Mouse (Mus musculus): ENCODE measurements around the gene Slc26a9. TPM values are rescaled to one million over a fixed set of nuclear protein-coding genes. Genes with fewer than 3 reads are reported as not detected.

Slc26a9 gene
- polyA plus RNA-seq, 1 experiment from 2014 or later, result not detected

DNA sequence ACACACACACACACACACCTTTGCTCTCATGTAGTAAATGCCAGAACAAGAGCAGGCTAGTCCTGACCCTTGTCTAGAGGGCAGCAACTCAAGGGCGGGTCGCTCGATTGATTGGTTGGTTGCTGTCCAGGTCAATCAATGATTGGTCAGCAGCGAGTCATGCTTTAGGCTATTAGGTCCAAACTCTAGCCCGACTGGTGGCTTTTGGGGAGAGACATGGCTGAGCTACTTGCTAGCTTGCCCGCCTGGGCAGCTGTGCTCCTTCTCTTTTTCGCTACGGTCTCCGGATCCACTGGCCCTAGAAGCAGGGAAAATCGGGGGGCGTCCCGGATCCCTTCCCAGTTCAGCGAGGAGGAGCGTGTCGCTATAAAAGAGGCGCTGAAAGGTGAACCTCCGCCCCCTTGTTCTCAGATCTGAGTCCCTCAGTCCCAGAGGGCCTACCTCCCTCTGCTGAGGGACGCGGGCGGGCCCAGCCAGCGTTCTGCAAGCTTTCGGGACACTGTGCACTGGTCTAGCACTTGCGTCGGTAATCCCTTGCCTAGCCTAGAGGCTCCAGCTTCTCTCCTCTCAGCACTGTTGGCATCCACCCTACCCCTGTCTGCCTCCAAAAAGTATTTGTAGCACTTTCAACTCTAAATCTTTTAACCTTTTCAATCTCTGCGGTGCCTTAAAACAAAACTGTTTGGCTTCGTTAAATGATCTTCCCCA is 53.5 kb downstream of the Slc26a9 start, which contains the start of gene Pm20d1:
Pm20d1 (plus strand) TSS at position 180 of the 708 bp plus-strand sequence.
- Histone ChIP-seq H3K36me3 (no peaks in the 10 kb centered on the region), H3K27ac (replicated peaks) (no peak within 1 kb of the TSS), H3K9ac (no peak within 1 kb of the TSS), H3K9me3 (no peaks in the 10 kb centered on the region), H3K4me3 (peak within 1 kb of the TSS; percentile 22), H3K4me2 (peak within 1 kb of the TSS; percentile 53), H3K27me3 (peaks cover 10% of the 10 kb centered on the region), H3K4me1 (replicated peaks) (peaks cover 9% of the 10 kb centered on the region)
- 8% methylated on average over 26 of the region's 26 CpGs for WGBS
- no peak for ATAC-seq (ENCODE audit: low read depth)

DNA sequence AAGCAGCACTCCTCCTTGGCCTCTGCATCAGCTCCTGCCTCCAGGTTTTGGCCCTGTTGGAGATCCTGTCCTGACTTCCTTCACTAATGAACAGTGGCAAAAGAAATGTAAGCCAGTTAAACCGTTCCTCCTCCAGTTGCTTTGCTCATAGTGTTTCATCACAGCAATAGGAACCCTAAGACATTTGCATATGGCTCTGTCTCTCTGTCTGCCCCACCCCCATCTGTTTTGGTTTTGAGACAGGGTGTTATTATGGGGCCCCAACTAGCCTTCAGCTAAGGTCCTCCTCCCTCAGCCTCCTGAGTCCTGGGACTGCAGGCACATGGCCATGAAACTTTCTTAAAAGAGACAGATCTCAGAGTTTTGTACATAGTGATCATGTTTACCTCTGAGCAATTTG is 56.2 kb downstream of the Slc26a9 start:
- H3K4me3 ChIP-seq, result no peak overlapping the region
- H3K27me3 ChIP-seq, result peaks cover 10% of the 10 kb centered on the region
- no peak overlapping the region for H3K4me2 ChIP-seq
- no peak for ATAC-seq (ENCODE audit: low read depth)
- no peaks in the 10 kb centered on the region for H3K9me3 ChIP-seq
- 39% methylated on average over 1 of the region's 1 CpGs for WGBS
- no peak overlapping the region for H3K9ac ChIP-seq
- no peaks in the 10 kb centered on the region for H3K36me3 ChIP-seq
- peaks cover 9% of the 10 kb centered on the region for H3K4me1 ChIP-seq (replicated peaks)
- H3K27ac ChIP-seq (replicated peaks), result no peak overlapping the region

DNA sequence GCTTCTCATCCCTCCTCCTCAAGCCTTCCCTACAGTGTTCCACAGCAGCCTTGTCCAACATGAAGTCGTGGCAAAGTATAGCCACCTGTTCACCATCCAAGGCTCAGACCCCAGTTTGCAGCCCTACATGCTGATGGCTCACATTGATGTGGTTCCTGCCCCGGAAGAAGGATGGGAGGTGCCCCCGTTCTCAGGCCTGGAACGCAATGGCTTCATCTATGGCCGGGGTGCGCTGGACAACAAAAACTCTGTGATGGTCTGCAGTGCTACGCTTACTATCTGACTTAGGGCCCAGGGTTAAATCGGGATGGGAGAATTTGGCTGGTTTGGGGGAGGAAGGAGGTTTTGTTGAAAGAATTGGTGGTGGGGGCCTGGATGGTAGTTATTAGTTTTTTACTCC is 57.2 kb downstream of the Slc26a9 start:
- 91% methylated on average over 8 of the region's 8 CpGs for WGBS
- no peak for ATAC-seq (ENCODE audit: low read depth)
- H3K27ac ChIP-seq (replicated peaks), result no peak overlapping the region

DNA sequence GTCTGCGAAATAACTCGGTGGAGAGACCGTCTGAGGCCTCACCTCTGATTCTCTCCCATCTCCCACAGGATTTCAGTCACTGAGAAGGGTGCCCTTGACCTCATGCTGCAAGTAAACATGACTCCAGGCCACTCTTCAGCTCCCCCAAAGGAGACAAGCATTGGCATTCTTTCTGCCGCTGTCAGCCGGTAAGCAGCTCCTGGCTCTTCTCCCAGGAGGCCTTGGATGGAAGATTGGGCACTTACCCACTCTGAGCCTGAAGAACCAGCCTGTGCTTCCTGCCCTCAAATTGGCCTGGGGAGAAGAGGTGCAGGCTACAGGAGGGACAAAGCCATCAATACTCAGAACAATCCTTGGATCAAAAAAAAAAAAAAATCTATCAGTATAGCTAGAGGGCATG is 58.8 kb downstream of the Slc26a9 start:
- no peaks in the 10 kb centered on the region for H3K9me3 ChIP-seq
- ATAC-seq (ENCODE audit: low read depth), result no peak
- WGBS, result 91% methylated on average over 5 of the region's 5 CpGs

More for the DNA sequence above, 57.2 kb downstream of the Slc26a9 start:
- H3K27me3 ChIP-seq, result peaks cover 10% of the 10 kb centered on the region
- peaks cover 9% of the 10 kb centered on the region for H3K4me1 ChIP-seq (replicated peaks)
- no peaks in the 10 kb centered on the region for H3K9me3 ChIP-seq
- no peaks in the 10 kb centered on the region for H3K36me3 ChIP-seq
- H3K9ac ChIP-seq, result no peak overlapping the region
- H3K4me3 ChIP-seq, result no peak overlapping the region
- no peak overlapping the region for H3K4me2 ChIP-seq

DNA sequence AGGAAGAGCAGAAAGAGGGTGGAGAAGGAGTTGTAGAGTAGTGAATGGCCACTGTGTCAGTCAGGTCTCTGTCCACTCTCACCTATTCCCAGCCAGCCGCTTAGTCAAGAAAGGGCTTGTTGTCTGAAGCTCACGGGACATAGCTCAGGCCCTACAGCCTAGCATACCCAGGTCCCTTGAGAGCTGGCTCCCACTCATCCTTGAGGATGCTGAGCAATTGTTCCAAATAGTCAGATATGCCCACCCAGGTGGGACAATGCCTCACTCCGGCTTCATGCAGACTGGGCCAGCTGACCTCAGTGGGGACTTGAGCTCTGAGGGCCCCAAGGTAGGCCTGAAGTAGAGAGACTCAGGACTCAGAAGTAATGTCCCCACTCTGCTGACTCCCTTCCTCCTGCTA is 60.3 kb downstream of the Slc26a9 start:
- Histone ChIP-seq H3K27me3 (no peaks in the 10 kb centered on the region), H3K9ac (no peak overlapping the region), H3K36me3 (no peaks in the 10 kb centered on the region), H3K27ac (replicated peaks) (no peak overlapping the region), H3K4me2 (no peak overlapping the region), H3K4me1 (replicated peaks) (no peaks in the 10 kb centered on the region), H3K9me3 (no peaks in the 10 kb centered on the region), H3K4me3 (no peak overlapping the region)
- WGBS, result 91% methylated on average over 3 of the region's 3 CpGs
- no peak for ATAC-seq (ENCODE audit: low read depth)

More for the DNA sequence above, 58.8 kb downstream of the Slc26a9 start:
- no peaks in the 10 kb centered on the region for H3K36me3 ChIP-seq
- H3K4me3 ChIP-seq, result no peak overlapping the region
- peaks cover 7% of the 10 kb centered on the region; the same call in 1 of the 2 replicates for H3K27me3 ChIP-seq
- H3K4me2 ChIP-seq, result no peak overlapping the region
- H3K4me1 ChIP-seq (replicated peaks), result peaks cover 2% of the 10 kb centered on the region; the same call in 1 of the 2 replicates
- no peak overlapping the region for H3K27ac ChIP-seq (replicated peaks)
- no peak overlapping the region for H3K9ac ChIP-seq

DNA sequence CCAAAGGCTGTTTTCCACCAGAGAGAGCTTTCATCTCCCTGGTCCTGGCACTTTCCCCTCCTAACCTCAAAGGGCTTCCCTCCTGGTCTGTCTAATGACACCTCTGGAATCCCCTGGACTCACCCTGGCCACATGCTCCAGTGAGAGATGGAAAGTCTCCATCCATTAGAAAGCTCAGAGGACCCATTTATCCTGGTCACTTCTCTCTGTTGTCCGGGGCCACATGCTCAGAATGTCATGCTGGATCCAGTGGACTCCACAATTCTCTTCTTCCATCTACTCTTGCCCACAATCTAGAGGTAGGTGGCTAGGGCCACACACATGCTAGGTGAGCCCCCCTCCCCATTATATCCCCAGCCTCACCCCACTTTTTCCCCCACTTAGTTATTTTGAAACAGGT is 65.2 kb downstream of the Slc26a9 start:
- no peak for ATAC-seq (ENCODE audit: low read depth)
- no peak overlapping the region for H3K4me2 ChIP-seq
- no peak overlapping the region for H3K4me3 ChIP-seq
- WGBS, result 74% methylated on average over 1 of the region's 1 CpGs
- no peaks in the 10 kb centered on the region for H3K4me1 ChIP-seq (replicated peaks)
- H3K9ac ChIP-seq, result no peak overlapping the region
- H3K9me3 ChIP-seq, result no peaks in the 10 kb centered on the region
- no peaks in the 10 kb centered on the region for H3K36me3 ChIP-seq
- H3K27me3 ChIP-seq, result no peaks in the 10 kb centered on the region
- no peak overlapping the region for H3K27ac ChIP-seq (replicated peaks)

DNA sequence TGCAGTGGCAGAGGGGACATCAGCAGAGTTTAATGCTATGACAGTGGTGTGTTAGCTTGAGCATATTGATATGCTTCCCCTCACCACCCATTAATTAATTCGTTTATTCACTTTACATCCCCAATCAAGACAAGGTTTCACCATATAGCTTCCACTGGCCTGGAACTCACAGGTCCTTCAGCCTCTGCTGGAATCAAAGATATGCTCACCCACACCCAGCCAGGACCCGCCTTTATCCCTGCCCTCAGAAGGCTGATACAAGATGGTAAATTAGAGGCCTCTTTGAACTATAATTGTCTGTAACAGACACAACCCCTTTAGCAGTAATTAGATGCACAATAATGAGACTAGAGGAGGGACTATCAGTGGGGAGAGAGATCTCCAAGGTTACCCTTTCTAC is 65.8 kb downstream of the Slc26a9 start:
- Histone ChIP-seq H3K27ac (replicated peaks) (no peak overlapping the region), H3K4me1 (replicated peaks) (no peaks in the 10 kb centered on the region), H3K9me3 (no peaks in the 10 kb centered on the region), H3K27me3 (no peaks in the 10 kb centered on the region), H3K36me3 (no peaks in the 10 kb centered on the region), H3K4me3 (no peak overlapping the region), H3K9ac (no peak overlapping the region), H3K4me2 (no peak overlapping the region)
- WGBS, result 61% methylated on average over 2 of the region's 2 CpGs
- no peak for ATAC-seq (ENCODE audit: low read depth)

DNA sequence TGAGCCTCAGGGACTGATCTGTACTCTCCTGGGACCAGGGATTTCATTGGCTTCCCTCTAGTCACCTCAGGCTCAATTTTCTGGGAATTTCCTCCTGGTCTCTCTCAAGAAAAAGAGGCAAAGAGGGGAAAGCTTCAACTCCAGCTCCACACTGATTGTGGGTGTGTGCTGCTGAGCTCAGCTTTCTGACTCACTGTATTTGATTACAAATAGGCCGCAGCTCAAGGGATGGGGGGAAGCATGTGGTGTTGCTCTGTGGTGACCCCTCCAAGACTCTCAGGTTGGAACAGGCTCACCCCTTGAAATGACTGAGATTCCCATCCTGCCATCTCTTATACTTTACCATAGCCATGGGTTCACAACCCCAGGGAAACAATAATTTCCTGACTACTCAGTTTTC is 67.6 kb downstream of the Slc26a9 start:
- no peaks in the 10 kb centered on the region for H3K36me3 ChIP-seq
- no peaks in the 10 kb centered on the region for H3K4me1 ChIP-seq (replicated peaks)
- no peaks in the 10 kb centered on the region for H3K9me3 ChIP-seq
- H3K4me2 ChIP-seq, result no peak overlapping the region
- no peak overlapping the region for H3K9ac ChIP-seq
- no peak overlapping the region for H3K4me3 ChIP-seq
- no peak for ATAC-seq (ENCODE audit: low read depth)
- no peak overlapping the region for H3K27ac ChIP-seq (replicated peaks)
- 91% methylated on average over 1 of the region's 1 CpGs for WGBS
- H3K27me3 ChIP-seq, result no peaks in the 10 kb centered on the region

DNA sequence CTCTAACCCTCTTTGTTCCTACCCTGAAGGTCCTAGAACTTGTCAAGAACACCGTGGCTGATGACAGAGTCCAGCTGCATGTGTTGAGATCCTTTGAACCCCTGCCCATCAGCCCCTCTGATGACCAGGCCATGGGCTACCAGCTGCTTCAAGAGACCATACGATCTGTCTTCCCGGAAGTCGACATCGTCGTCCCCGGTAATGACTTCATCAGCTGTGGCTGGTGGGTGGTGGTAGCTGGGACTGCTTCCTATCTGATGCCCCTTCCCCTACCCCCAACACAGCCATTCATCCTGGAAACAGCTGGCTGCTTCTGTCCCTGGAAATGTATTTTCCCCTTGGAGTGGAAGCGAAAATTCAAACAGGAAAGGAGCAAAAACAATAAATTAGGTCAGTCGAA is 68.2 kb downstream of the Slc26a9 start:
- Histone ChIP-seq H3K4me3 (no peak overlapping the region), H3K4me2 (no peak overlapping the region), H3K27ac (replicated peaks) (no peak overlapping the region), H3K36me3 (no peaks in the 10 kb centered on the region), H3K4me1 (replicated peaks) (no peaks in the 10 kb centered on the region), H3K9ac (no peak overlapping the region), H3K9me3 (no peaks in the 10 kb centered on the region), H3K27me3 (no peaks in the 10 kb centered on the region)
- 73% methylated on average over 9 of the region's 9 CpGs for WGBS
- ATAC-seq (ENCODE audit: low read depth), result no peak

DNA sequence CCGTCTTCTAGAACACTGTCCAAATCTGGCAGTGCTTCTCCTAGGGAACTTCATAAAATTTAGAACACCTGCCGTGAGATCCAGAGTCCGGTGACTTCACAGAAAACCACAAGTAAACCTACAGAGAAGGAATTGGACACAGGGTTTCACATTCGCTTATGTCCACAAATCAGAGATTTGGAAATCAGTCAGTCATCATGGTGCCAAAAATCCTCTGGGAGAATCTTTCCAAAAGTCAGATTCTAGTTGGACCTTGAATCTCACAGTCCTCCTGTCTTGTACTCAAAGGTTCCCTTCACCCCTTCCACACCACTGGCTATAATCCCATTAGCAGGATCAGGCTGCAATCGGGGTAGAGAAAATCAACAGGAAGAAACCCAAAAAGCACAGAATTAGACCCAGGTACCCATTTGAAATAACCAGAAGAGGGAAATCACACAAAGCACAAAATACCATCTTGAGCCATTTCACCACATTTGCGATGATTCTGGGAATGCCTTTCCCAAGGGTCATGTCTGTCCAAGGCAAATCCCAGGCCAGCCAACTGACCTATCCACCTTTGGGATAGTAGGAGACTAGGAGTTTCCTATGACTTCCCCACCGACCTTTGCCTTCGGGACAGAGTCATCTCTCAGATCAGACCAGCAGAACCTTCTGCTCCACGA is 68.9 kb downstream of the Slc26a9 start:
- no peak overlapping the region for H3K27ac ChIP-seq (replicated peaks)
- H3K9me3 ChIP-seq, result no peaks in the 10 kb centered on the region
- no peak overlapping the region for H3K4me2 ChIP-seq
- no peak overlapping the region for H3K9ac ChIP-seq
- 88% methylated on average over 9 of the region's 9 CpGs for WGBS
- ATAC-seq (ENCODE audit: low read depth), result no peak
- H3K4me1 ChIP-seq (replicated peaks), result no peaks in the 10 kb centered on the region
- no peaks in the 10 kb centered on the region for H3K36me3 ChIP-seq
- H3K27me3 ChIP-seq, result no peaks in the 10 kb centered on the region
- H3K4me3 ChIP-seq, result no peak overlapping the region

DNA sequence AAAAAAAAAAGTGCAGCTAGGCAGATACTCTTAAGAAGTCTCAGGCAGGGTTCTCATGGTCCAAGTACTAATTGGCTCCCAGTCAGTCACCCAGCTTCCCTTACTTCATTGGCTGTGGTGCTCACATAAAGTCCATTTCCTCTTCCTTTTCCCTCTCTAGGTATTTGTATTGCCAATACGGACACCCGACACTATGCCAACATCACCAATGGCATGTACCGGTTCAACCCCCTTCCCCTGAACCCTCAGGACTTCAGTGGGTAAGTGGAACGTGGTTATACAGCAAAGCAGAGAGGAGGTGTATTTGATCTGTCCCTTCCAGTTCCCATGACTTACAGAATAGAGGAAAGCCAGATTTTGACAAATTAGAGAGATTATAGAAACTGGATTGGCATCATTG is 69.9 kb downstream of the Slc26a9 start:
- Histone ChIP-seq H3K4me1 (replicated peaks) (no peaks in the 10 kb centered on the region), H3K27me3 (no peaks in the 10 kb centered on the region), H3K27ac (replicated peaks) (no peak overlapping the region), H3K9me3 (no peaks in the 10 kb centered on the region), H3K4me3 (no peak overlapping the region), H3K9ac (no peak overlapping the region), H3K36me3 (no peaks in the 10 kb centered on the region), H3K4me2 (no peak overlapping the region)
- no peak for ATAC-seq (ENCODE audit: low read depth)
- WGBS, result 96% methylated on average over 4 of the region's 4 CpGs

DNA sequence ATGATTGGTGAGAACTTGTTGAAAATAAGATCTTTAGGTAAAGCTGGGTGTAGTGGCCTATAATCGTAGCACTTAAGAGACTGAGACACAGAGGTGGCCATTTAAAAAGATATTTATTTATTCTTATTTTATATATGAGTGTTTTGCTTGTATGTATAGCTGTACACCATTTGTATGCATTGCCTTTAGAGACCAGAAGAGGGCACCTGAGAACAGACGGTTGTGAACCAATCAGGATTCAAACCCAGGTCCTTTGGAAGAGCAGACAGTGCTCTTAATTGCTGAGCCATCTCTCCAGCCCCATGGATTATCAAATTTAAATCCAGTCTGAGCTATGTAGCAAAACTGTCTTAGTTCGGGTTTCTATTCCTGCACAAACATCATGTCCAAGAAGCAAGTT is 70.4 kb downstream of the Slc26a9 start:
- Histone ChIP-seq H3K4me3 (no peak overlapping the region), H3K9me3 (no peaks in the 10 kb centered on the region), H3K4me2 (no peak overlapping the region), H3K27ac (replicated peaks) (no peak overlapping the region), H3K9ac (no peak overlapping the region), H3K36me3 (no peaks in the 10 kb centered on the region), H3K27me3 (peaks cover 3% of the 10 kb centered on the region; the same call in 1 of the 2 replicates), H3K4me1 (replicated peaks) (no peaks in the 10 kb centered on the region)
- ATAC-seq (ENCODE audit: low read depth), result no peak
- WGBS, result 90% methylated on average over 3 of the region's 3 CpGs

All from neural tube, embryonic 13.5 days (tissue).